Mouse (Mus musculus) layer of hippocampus, adult 8-10 months (tissue): ENCODE results near the gene Sema5a. TPM values are rescaled to one million over a fixed set of nuclear protein-coding genes. Genes with fewer than 3 reads are reported as not detected.
"Not testable (repeated sequence)": the region's sequence is repeated elsewhere in the genome, so short reads cannot be mapped to it uniquely, and the experiment has no call there.

Experiments
- DNase-seq, 2 experiments: peaks; one replicate each; pipeline ENCODE4 v3.0.0; 2022; ENCODE audit warnings: low spot score in 2 of 2
- total RNA-seq, 4 experiments: library from RNA; stranded (reverse); gene quantifications; 2 replicates each; pipeline ENCODE4 v1.2.4; 2022

Gene Sema5a
- total RNA-seq, result 10 to 100 TPM; 61.4 to 71.1 (median 65.6) TPM

GRCm38 (mm10) chr15:32244344-32244955 lies at the start of gene Sema5a:
Sema5a (plus strand) TSS chr15:32244810.
- peak in 1 of 2 experiments; percentile 30 for DNase-seq

GRCm38 (mm10) chr15:32198076-32198475 lies 46.5 kb upstream of the Sema5a start:
- DNase-seq, result no peak

GRCm38 (mm10) chr15:32198561-32198960 lies 46.0 kb upstream of the Sema5a start:
- no peak for DNase-seq

- DNase-seq, result no peak
Observed at GRCm38 (mm10) chr15:32203242-32203641, 41.4 kb upstream of the Sema5a start.

- peak; percentile 24 to 26 for DNase-seq
Observed at GRCm38 (mm10) chr15:32204908-32205307, 39.7 kb upstream of the Sema5a start.

DNA sequence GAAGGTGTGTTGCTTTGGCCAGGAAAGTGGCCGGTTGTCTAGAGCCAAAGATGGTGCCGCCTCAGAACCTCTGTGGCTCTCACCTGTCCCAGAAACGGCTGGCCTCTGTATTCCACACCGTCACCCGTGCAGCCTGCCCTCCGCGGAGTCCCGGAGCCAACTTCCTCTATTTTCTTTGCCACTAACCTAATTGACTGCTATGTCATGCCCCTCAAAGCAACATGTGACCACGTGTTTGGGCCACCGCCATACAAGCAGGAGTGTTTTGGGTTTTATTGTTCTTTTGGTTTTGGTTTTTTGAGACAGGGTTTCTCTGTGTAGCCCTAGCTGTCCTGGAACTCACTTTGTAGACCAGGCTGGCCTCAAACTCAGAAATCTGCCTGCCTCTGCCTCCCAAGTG lies 29.9 kb upstream of the Sema5a start:
- not testable (repeated sequence) for DNase-seq

GRCm38 (mm10) chr15:32223028-32223427 lies 21.6 kb upstream of the Sema5a start:
- DNase-seq, result no peak

DNA sequence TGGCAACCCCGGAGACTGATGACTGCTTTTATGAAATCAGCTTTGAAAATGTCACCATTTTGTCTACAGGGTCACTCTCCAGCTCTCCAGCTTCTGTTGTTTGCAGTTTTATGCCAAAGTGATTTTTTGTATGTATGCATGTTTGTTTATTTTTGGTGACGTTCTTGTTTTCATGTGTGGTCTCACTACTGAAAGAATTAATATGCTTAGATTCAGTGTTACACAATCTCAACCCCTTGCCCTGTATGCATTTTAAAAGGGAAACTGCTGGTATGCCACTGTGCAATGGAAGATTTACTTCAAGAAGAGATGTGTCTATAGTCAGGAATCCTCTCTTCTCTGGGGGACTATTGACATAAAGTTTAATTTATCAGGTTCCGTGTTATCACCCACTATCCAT lies 19.2 kb upstream of the Sema5a start:
- DNase-seq, result no peak

DNA sequence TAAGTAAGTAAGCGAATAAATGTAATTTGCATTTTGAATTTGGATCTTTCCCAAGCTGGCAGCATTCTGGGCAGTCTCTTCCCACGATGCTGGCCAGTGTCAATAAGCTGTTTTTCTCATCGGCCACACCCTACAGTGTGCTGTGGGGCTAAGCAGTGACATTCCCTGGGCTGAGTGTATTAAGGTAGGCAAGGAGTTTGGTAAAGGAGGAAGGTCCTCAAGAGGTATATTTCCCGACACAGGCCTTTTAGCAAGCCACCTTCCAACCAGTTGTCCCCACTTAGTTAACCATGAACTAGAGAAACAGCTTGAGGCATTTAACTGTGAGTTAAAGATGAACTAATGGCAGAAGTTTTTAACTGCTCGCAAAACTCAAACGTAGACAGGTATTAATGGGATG lies 18.2 kb upstream of the Sema5a start:
- DNase-seq, result no peak

- DNase-seq, result no peak
Observed at GRCm38 (mm10) chr15:32226888-32227395, 17.7 kb upstream of the Sema5a start.

- no peak for DNase-seq
Observed at GRCm38 (mm10) chr15:32230066-32230465, 14.5 kb upstream of the Sema5a start.

DNA sequence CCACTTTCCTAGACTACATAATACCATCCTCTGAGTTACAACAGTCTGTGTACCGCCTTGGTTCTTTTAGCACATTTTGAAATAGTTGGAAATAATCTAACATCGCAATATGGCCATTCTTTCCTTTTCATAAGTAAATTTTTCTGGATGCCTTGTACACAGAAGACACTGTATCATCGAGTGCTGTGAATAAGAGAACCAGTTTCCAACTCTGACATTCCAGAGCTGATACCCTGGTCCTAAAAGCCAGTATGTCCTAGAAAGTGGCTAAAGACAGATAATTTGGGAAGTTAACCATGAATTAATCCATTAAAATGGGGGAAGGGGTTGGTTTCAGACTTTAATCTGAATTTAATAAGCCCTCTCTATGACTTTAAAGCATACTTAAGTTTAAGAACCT lies 12.4 kb upstream of the Sema5a start:
- DNase-seq, result no peak

GRCm38 (mm10) chr15:32232666-32233141 lies 11.9 kb upstream of the Sema5a start:
- DNase-seq, result peak in 1 of 2 experiments; percentile 23

- DNase-seq, result no peak
Observed at GRCm38 (mm10) chr15:32233451-32233850, 11.2 kb upstream of the Sema5a start.

DNA sequence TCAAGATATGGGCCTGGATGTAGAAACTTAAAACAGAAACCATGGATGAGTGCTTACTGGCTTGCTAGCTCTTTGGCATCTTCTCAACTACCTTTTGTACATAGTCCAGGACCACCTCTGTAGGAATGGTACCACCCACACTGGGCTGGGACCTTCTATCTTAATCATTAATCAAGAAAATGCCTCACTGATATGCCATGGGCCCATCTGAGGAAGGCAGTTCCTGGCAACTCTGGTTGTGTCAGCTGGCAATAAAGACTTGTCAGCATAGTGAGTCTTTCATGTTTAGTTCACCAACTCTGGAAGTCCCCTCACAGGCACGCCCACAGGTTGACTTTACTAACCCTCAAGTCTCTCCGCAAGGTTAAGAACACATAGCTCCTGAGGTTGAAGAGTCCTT lies 5.5 kb upstream of the Sema5a start:
- DNase-seq, result no peak

GRCm38 (mm10) chr15:32240159-32240558 lies 4.5 kb upstream of the Sema5a start:
- DNase-seq, result no peak

- DNase-seq, result no peak
Observed at GRCm38 (mm10) chr15:32241666-32242065, 2.9 kb upstream of the Sema5a start.

GRCm38 (mm10) chr15:32243096-32243785 lies 1.4 kb upstream of the Sema5a start:
- no peak for DNase-seq

- DNase-seq, result no peak
Observed at GRCm38 (mm10) chr15:32243824-32244223, 786 bp upstream of the Sema5a start.

- DNase-seq, result peak in 1 of 2 experiments; percentile 32
Observed at GRCm38 (mm10) chr15:32244956-32245836, 586 bp downstream of the Sema5a start.

DNA sequence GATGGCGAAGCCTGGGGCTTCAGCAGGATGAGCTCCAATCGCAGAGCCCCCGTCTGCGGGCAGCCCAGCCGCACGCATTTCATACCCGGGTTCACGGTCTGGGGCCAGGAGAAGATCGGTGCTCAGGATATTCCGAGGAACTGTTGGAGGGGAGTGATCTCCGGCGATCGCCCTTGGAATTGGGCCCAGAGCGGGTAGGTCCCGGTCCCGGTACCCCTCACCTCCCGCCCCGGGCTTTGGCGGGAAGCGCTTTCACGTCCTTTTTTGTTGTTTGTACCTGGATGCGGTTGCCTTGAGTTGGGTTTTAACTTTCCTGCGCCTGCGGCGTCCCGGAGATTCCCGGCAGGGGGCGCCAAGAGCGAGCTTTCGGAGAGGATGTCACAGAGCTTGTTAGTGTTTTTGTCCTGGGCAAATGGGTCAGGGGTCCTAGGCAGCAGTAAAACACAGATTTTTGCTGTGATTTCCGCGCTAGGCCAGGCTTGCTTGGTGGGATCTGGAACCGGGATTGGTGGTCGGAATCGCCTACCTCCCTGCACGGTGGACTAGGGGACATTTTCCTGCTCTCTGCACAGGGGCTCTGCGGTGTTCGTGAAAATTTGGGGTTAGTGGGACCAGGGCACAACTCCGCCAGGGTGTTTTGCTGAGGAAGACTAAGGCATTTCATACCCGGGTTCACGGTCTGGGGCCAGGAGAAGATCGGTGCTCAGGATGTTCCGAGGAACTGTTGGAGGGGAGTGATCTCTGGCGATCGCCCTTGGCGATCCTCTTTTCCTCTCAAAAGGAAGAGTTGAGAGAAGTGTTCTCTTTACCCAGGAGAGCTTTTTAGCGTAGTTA lies 1.4 kb downstream of the Sema5a start:
- peak; percentile 77 to 91 for DNase-seq
